In the genomic region with DNA sequence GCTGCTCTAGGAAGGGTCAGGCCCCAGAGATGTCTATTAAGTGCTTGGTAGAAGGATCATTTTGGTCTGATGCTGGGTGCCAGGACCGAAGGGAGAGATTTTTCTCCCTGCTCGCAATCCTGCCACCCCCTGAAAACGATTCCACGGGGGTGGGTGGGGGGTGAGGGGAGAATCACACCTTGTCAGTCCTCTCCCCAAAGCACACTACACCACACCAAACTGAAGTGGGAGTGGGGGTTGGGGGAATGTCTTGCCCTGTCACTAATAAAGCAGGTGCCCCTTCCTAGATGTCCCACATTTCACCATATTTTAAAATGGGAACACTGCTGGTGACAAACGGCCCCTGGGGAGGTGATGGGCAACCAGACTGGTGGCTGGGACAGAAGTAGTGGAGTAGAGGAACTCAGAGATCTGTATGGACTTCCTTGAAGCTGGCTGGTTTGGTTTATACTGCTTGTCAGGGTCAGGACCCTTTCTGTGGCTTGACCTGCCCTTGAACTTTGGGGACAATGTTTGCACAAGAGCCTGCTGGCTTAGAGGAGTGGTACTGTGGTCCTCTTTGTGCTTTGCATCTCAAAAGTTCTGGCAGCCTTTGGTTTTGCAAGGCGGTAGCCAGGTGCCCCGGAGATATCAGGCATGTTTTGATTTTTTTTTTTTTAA, we compare ENCODE assay signal across 8 mouse cellular contexts.
DNase-seq lines count a peak whose midpoint lies in the region; ATAC-seq and TF ChIP-seq lines count a peak whose summit lies in the region.

No protein-coding gene starts in this region.

- no peaks in the 10 kb centered on the region for H3K36me3 ChIP-seq in heart, postnatal 0 days (replicated peaks; ENCODE audit: control insufficient read depth, insufficient read depth, low read length)
- H3K36me3 ChIP-seq in lung, embryonic 15.5 days, result no peaks in the 10 kb centered on the region

- no peaks in the 10 kb centered on the region for H3K9me3 ChIP-seq in heart, postnatal 0 days (replicated peaks; ENCODE audit: control insufficient read depth, low read length)
- H3K9me3 ChIP-seq in lung, embryonic 15.5 days, result no peaks in the 10 kb centered on the region

- DNase-seq in layer of hippocampus, adult 18-20 months (ENCODE audit: low spot score in 2 of 2), result peak; percentile 9 to 51
- DNase-seq in layer of hippocampus, postnatal 14 days (ENCODE audit: low spot score in 2 of 2), result no peak
- peak; percentile 65 to 66 for DNase-seq in cerebellum, postnatal 10 days
- DNase-seq in heart, postnatal 0 days (ENCODE audit: low spot score), result no peak
- no peak for DNase-seq in adrenal gland, postnatal 4 days (ENCODE audit: low spot score in 2 of 2)

- H3K4me2 ChIP-seq in heart, postnatal 0 days (ENCODE audit: low read depth, low read length), result peak overlapping the region; percentile 95
- peak overlapping the region; percentile 88 for H3K4me2 ChIP-seq in lung, embryonic 15.5 days

- TF ChIP-seq CTCF in heart, postnatal 0 days (IDR thresholded peaks at IDR 0.05; ENCODE audit: low read depth), result no peak

- no peak for TF ChIP-seq EP300 in heart, postnatal 0 days (IDR thresholded peaks at IDR 0.05; ENCODE audit: low read depth)

- peak overlapping the region; percentile 76 for H3K4me3 ChIP-seq in heart, postnatal 0 days (ENCODE audit: low read depth, low read length)
- peak overlapping the region; percentile 52 for H3K4me3 ChIP-seq in lung, embryonic 15.5 days

- no peaks in the 10 kb centered on the region for H3K27me3 ChIP-seq in heart, postnatal 0 days (ENCODE audit: control insufficient read depth, insufficient read depth, low read length)
- peaks cover 9% of the 10 kb centered on the region for H3K27me3 ChIP-seq in lung, embryonic 15.5 days

- peaks cover 33% of the 10 kb centered on the region for H3K4me1 ChIP-seq in heart, postnatal 0 days (ENCODE audit: control insufficient read depth, insufficient read depth)
- H3K4me1 ChIP-seq in lung, embryonic 15.5 days, result peaks cover 49% of the 10 kb centered on the region

- WGBS in heart, postnatal 0 days, result 25% methylated on average over 7 of the region's 7 CpGs
- WGBS in lung, embryonic 15.5 days, result 13% methylated on average over 7 of the region's 7 CpGs

- H3K27ac ChIP-seq in heart, postnatal 0 days (ENCODE audit: low read depth), result peak overlapping the region; percentile 55
- H3K27ac ChIP-seq in lung, embryonic 15.5 days, result 0 out of 2 replicates have a peak overlapping the region, but pooled peaks have one; percentile 54

- peak overlapping the region; percentile 55 for H3K9ac ChIP-seq in heart, postnatal 0 days (replicated peaks; ENCODE audit: low read depth, low read length)
- peak overlapping the region; percentile 50 for H3K9ac ChIP-seq in lung, embryonic 15.5 days

- no peak for ATAC-seq in heart, postnatal 0 days (ENCODE audit: insufficient read depth, low read depth)
- ATAC-seq in lung, embryonic 15.5 days (ENCODE audit: borderline replicate concordance, extremely low read depth, low FRiP score, low TSS enrichment), result no peak
- ATAC-seq in monocyte, adult 5-6 weeks (replicated peaks; ENCODE audit: insufficient number of reproducible peaks, low FRiP score, low TSS enrichment, poor library complexity, severe bottlenecking), result no peak
- no peak for ATAC-seq in activated CD4-positive, CD25-positive, alpha-beta regulatory T cell, adult 4 months

Comparison
In these comparisons a context has a peak if more than half of its experiments do, and no peak if none do; other contexts are left out.
1. DNase-seq: peak in layer of hippocampus, adult 18-20 months (2 of 2) and cerebellum, postnatal 10 days (2 of 2); none in layer of hippocampus, postnatal 14 days (0 of 2), heart, postnatal 0 days (single experiment) and adrenal gland, postnatal 4 days (0 of 2).